Mouse (Mus musculus) intestine, postnatal 0 days (tissue): Measurements from ENCODE around the gene Tbc1d17. TPM values are rescaled to one million over a fixed set of nuclear protein-coding genes. Genes with fewer than 3 reads are reported as not detected.

Experiments used
- ATAC-seq: fragments of 200-750 bp; cut with Nextera tagmentation; 2 replicates; pipeline ENCODE4 v1.8.0; 2017; ENCODE audit warnings: mild to moderate bottlenecking, moderate TSS enrichment, moderate library complexity
- H3K27ac ChIP-seq: fragments of 300-500 bp; sonication (generic); 2 replicates; pipeline ENCODE4 v1.5.1; 2014; ENCODE audit warnings: mild to moderate bottlenecking, low read depth, low read length, moderate library complexity
- H3K27me3 ChIP-seq: fragments of 300-500 bp; sonication (generic); replicated peaks from 2 replicates; pipeline ENCODE4 v1.6.1; 2014; ENCODE audit warnings: low read length, mixed read lengths; ENCODE audit not compliant: control insufficient read depth, insufficient read depth
- H3K36me3 ChIP-seq: fragments of 300-500 bp; sonication (generic); 2 replicates; pipeline ENCODE4 v1.6.1; 2014; ENCODE audit warnings: mild to moderate bottlenecking, moderate library complexity; ENCODE audit not compliant: control insufficient read depth, insufficient read depth
- H3K4me1 ChIP-seq: fragments of 300-500 bp; sonication (generic); replicated peaks from 2 replicates; pipeline ENCODE4 v1.6.1; 2014; ENCODE audit warnings: antibody characterized with exemption, low read length, mixed read lengths; ENCODE audit not compliant: control insufficient read depth, insufficient read depth
- H3K4me2 ChIP-seq: fragments of 300-500 bp; sonication (generic); replicated peaks from 2 replicates; pipeline ENCODE4 v1.6.1; 2014; ENCODE audit warnings: low read depth, mild to moderate bottlenecking, moderate library complexity
- H3K4me3 ChIP-seq: fragments of 300-500 bp; sonication (generic); 2 replicates; pipeline ENCODE4 v1.5.1; 2014; ENCODE audit warnings: low read depth, low read length
- H3K9ac ChIP-seq: fragments of 300-500 bp; sonication (generic); 2 replicates; pipeline ENCODE4 v1.6.1; 2014; ENCODE audit warnings: mild to moderate bottlenecking, low read depth, low read length
- H3K9me3 ChIP-seq: fragments of 300-500 bp; sonication (generic); 2 replicates; pipeline ENCODE4 v1.6.1; 2016; ENCODE audit warnings: mixed run types; ENCODE audit not compliant: control insufficient read depth
- CTCF ChIP-seq: sonication (generic); IDR thresholded peaks from 2 replicates; pipeline ENCODE4 v1.5.1; 2016; ENCODE audit warnings: low read depth, mild to moderate bottlenecking, control low read depth, antibody characterized with exemption, moderate library complexity
- WGBS: fragments of 180-500 bp; shearing (Covaris S2); extraction: QIAGEN DNeasy Blood & Tissue Kit; methylation state at CpG from one replicate; pipeline ENCODE4 v1.1.7; 2014; 5-methylcytosine and 5-hydroxymethylcytosine counted together
- polyA plus RNA-seq: library from polyadenylated mRNA; unstranded; fragments of >200 nt; fragmentation: Nextera tagmentation; extraction: Ambion mirVana; gene quantifications from 2 replicates; pipeline ENCODE4 v1.2.1, GENCODE M21; 2015

Tbc1d17 gene
- polyA plus RNA-seq, 1 experiment from 2014 or later, result 47.4 TPM

DNA sequence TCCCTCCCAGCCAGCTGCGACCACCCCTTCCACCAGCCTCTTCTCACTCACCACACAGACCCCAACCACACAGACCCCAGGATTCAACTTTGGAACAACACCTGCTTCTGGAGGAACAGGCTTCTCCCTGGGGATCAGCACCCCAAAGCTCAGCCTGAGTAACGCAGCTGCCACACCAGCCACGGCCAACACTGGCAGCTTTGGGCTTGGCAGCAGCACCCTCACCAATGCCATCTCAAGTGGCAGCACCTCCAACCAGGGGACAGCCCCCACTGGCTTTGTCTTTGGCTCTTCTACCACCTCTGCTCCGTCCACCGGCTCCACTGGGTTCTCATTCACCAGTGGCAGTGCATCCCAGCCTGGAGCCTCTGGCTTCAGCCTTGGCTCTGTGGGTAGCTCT is 20.2 kb downstream of the Tbc1d17 start:
- peaks cover 35% of the 10 kb centered on the region for H3K36me3 ChIP-seq
- H3K4me1 ChIP-seq, result no peaks in the 10 kb centered on the region
- ATAC-seq, result no peak
- H3K27me3 ChIP-seq, result no peaks in the 10 kb centered on the region
- H3K4me3 ChIP-seq, result no peak overlapping the region
- peak overlapping the region; percentile 15; the same call in 1 of the 2 replicates for H3K27ac ChIP-seq
- no peaks in the 10 kb centered on the region for H3K9me3 ChIP-seq
- no peak overlapping the region for H3K9ac ChIP-seq
- WGBS, result 86% methylated on average over 5 of the region's 5 CpGs
- no peak for TF ChIP-seq CTCF
- H3K4me2 ChIP-seq, result no peak overlapping the region

DNA sequence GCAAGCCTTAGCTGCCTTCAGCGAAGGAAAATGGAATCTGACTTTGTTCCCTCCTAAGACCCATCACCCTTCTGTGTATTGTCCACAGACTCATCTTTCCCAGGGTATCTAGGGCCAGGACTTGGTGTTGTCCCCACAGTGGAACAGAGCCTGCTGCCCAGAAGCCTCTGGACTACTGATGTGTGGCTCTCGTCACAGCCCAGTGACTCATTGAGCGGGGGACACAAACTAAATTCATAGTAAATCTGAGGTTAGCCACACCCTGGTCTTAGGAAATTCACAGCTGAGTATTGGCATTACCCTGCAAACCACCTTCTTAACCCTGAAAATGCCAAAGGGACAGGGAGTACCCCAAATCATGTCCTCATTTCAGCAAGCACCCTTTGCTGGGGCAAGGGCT is 22.1 kb downstream of the Tbc1d17 start:
- Histone ChIP-seq H3K27ac (no peak overlapping the region), H3K27me3 (no peaks in the 10 kb centered on the region), H3K9ac (no peak overlapping the region), H3K9me3 (no peaks in the 10 kb centered on the region), H3K4me2 (no peak overlapping the region), H3K36me3 (peaks cover 35% of the 10 kb centered on the region), H3K4me3 (no peak overlapping the region), H3K4me1 (no peaks in the 10 kb centered on the region)
- TF ChIP-seq CTCF, result no peak
- no peak for ATAC-seq
- 67% methylated on average over 3 of the region's 3 CpGs for WGBS

DNA sequence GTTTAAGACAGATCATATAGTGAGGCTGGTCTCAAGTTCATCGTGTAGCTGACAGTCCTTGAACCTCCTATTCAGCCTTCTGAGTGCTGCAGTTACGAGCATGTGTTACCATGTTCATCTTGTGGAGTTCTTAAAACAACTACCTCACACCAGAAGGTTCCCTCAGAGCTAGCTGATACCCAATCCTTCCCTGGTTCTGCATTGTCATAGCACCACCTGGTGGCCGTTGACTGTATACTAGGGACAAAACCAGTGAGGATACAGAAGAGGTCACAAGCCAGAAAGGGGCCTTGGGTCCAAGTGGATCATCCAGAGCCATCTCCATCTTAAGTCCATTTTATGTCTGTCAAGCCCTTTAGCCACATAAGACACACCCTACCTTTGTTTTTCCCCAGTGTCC is 24.0 kb downstream of the Tbc1d17 start:
- Histone ChIP-seq H3K9me3 (no peaks in the 10 kb centered on the region), H3K27ac (no peak overlapping the region), H3K4me2 (no peak overlapping the region), H3K4me1 (peaks cover 7% of the 10 kb centered on the region; the same call in 1 of the 2 replicates), H3K9ac (no peak overlapping the region), H3K36me3 (peaks cover 17% of the 10 kb centered on the region), H3K4me3 (no peak overlapping the region), H3K27me3 (no peaks in the 10 kb centered on the region)
- WGBS, result 16% methylated on average over 3 of the region's 3 CpGs
- peak; percentile 39; the same call in 1 of the 2 replicates for ATAC-seq
- TF ChIP-seq CTCF, result peak; percentile 96

DNA sequence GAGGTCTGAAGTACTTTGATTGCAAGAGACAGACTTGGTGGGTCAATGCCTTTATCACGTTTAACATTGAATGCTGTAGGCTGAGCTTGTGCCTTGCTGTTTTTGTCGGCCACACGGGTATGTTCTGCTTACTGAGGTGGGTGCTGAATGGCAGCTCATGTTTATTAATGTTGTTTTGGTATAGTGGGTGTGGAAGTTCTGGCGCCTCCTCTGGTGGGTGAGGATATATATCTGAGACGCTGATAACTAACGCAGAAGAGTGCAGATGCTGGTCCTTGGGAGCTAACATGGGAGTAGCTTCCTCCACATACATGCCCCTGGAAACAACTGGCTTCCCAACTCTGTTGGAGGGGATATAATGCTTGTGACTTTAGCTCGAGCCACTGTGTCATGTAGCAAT is 25.5 kb downstream of the Tbc1d17 start:
- Histone ChIP-seq H3K9ac (no peak overlapping the region), H3K27me3 (no peaks in the 10 kb centered on the region), H3K4me2 (no peak overlapping the region), H3K27ac (no peak overlapping the region), H3K36me3 (peaks cover 3% of the 10 kb centered on the region; the same call in 1 of the 2 replicates), H3K9me3 (no peaks in the 10 kb centered on the region), H3K4me3 (no peak overlapping the region), H3K4me1 (peaks cover 9% of the 10 kb centered on the region; the same call in 1 of the 2 replicates)
- TF ChIP-seq CTCF, result peak; percentile 50
- 28% methylated on average over 7 of the region's 7 CpGs for WGBS
- no peak for ATAC-seq

DNA sequence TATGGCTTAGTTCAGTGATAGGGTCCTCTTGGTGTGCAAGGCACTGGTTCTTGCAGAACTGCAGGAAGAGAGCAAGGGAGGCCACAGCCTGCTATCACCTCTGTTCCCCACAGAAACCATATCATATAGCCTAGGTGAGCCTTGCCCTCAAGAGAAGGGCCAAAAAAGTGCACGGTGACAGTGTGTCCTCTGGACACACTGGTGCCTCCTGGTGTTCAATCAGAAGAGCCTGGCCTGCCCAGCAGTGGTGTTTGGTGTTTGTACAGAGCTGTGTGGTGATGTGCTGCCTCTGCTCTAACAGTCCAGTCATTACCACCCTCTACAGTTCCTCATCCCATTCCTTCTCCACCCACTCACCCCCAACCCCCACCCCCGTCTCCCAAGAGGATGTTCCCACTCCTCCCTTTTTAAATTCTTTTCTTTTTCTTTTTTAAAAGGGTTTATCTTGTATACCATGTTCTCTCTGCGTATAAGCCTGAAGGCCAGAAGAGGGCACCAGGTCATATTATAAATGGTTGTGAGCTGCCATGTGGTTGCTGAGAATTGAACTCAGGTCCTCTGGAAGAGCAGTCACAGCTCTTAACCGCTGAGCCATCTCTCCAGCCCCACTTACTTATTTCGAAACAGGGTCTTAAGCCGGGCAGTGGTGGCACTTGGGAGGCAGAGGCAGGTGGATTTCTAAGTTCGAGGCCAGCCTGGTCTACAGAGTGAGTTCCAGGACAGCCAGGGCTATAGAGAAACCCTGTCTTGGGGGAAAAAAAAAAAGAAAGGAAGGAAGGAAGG is 27.0 kb downstream of the Tbc1d17 start:
- H3K4me3 ChIP-seq, result no peak overlapping the region

DNA sequence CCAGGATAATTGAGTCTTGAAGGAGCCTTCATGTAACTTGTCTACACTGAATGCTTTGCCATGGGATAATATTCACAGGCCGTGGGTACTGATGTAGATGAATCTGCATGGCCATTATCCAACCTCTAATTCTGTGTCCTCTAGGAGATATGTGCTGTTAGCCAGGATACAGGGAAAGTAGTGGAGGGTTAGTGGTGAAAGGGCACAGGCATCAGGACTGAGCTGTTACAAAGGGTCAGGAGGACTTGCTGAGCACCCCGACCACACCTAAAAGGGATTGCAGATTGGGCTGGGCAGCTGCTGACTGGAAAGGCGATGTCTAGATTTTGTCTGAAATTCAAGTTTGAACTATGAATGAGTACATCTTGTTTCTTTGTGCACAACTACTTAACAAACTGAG is 28.4 kb downstream of the Tbc1d17 start:
- Histone ChIP-seq H3K27me3 (no peaks in the 10 kb centered on the region), H3K36me3 (no peaks in the 10 kb centered on the region; the same call in 1 of the 2 replicates), H3K4me1 (peaks cover 16% of the 10 kb centered on the region), H3K4me3 (no peak overlapping the region), H3K9me3 (no peaks in the 10 kb centered on the region), H3K9ac (no peak overlapping the region), H3K27ac (no peak overlapping the region), H3K4me2 (peak overlapping the region; percentile 18; the same call in 1 of the 2 replicates)
- TF ChIP-seq CTCF, result no peak
- no peak for ATAC-seq
- WGBS, result 61% methylated on average over 3 of the region's 3 CpGs

More for the DNA sequence above, 27.0 kb downstream of the Tbc1d17 start:
- no peak for ATAC-seq
- Histone ChIP-seq H3K27me3 (no peaks in the 10 kb centered on the region), H3K4me2 (no peak overlapping the region), H3K9ac (no peak overlapping the region), H3K27ac (no peak overlapping the region), H3K4me1 (peaks cover 16% of the 10 kb centered on the region), H3K9me3 (no peaks in the 10 kb centered on the region), H3K36me3 (no peaks in the 10 kb centered on the region; the same call in 1 of the 2 replicates)
- WGBS, result 78% methylated on average over 7 of the region's 7 CpGs
- TF ChIP-seq CTCF, result peak; percentile 48
